Mouse (Mus musculus): ENCODE measurements at regions not wholly inside any gene's neighbourhood (a gene's known extent, or its start where the extent isn't known, plus 50 kb on each side); places are given as distances from the start of the nearest gene placed in this dataset.
"Not testable (repeated sequence)": the region's sequence is repeated elsewhere in the genome, so short reads cannot be mapped to it uniquely, and the experiment has no call there.

DNA sequence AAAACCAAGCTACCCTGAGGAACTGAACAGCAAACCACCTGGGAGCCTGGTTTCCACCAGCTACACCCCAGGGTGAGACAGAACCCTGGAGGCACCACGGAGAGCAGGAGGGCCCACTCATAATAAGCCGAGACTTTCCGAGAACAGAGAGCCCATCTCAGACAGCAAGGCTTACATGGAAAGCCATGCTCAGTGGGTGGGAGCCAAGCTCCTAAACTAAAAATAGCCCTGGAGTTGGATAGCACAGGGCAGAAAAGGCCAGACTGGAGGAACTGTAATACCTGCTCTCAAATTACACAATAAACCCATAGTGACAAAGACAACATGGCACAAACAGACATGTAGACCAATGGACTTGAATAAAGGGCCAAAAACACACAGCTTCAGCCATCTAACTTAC is 69.9 kb downstream of the Fbxo4 start:
- H3K4me1 ChIP-seq (ENCODE audit: control insufficient read depth, insufficient read depth) = 0 out of 2 replicates have a peak, but pooled peaks cover 11% of the 10 kb centered on the region
- 39% methylated on average over 3 of the region's 3 CpGs for WGBS
- no peak overlapping the region for H3K27ac ChIP-seq (ENCODE audit: low read depth)
- no peak overlapping the region for H3K9ac ChIP-seq (replicated peaks; ENCODE audit: low read depth, low read length)
- peaks cover 4% of the 10 kb centered on the region; the same call in 1 of the 2 replicates for H3K9me3 ChIP-seq (replicated peaks; ENCODE audit: control insufficient read depth, low read length)
- ATAC-seq (ENCODE audit: insufficient read depth, low read depth) = no peak
- no peak overlapping the region for H3K4me2 ChIP-seq (ENCODE audit: low read depth, low read length)
- DNase-seq (ENCODE audit: low spot score) = no peak
- H3K36me3 ChIP-seq (replicated peaks; ENCODE audit: control insufficient read depth, insufficient read depth, low read length) = no peaks in the 10 kb centered on the region
- TF ChIP-seq CTCF (IDR thresholded peaks at IDR 0.05; ENCODE audit: low read depth) (no peak), EP300 (IDR thresholded peaks at IDR 0.05; ENCODE audit: low read depth) (no peak)
- H3K27me3 ChIP-seq (ENCODE audit: control insufficient read depth, insufficient read depth, low read length) = no peaks in the 10 kb centered on the region
- no peak overlapping the region for H3K4me3 ChIP-seq (ENCODE audit: low read depth, low read length)

- Histone ChIP-seq H3K36me3 (replicated peaks; ENCODE audit: control insufficient read depth, insufficient read depth, low read length) (no peaks in the 10 kb centered on the region), H3K27me3 (ENCODE audit: control insufficient read depth, insufficient read depth, low read length) (no peaks in the 10 kb centered on the region), H3K9me3 (replicated peaks; ENCODE audit: control insufficient read depth, low read length) (peaks cover 4% of the 10 kb centered on the region; the same call in 1 of the 2 replicates), H3K9ac (replicated peaks; ENCODE audit: low read depth, low read length) (no peak overlapping the region), H3K4me1 (ENCODE audit: control insufficient read depth, insufficient read depth) (0 out of 2 replicates have a peak, but pooled peaks cover 11% of the 10 kb centered on the region), H3K4me2 (ENCODE audit: low read depth, low read length) (no peak overlapping the region), H3K4me3 (ENCODE audit: low read depth, low read length) (no peak overlapping the region), H3K27ac (ENCODE audit: low read depth) (no peak overlapping the region)
- WGBS = 13% methylated on average over 2 of the region's 2 CpGs
- ATAC-seq (ENCODE audit: insufficient read depth, low read depth) = no peak
- DNase-seq (ENCODE audit: low spot score) = no peak
- TF ChIP-seq CTCF (IDR thresholded peaks at IDR 0.05; ENCODE audit: low read depth) (peak; percentile 42), EP300 (IDR thresholded peaks at IDR 0.05; ENCODE audit: low read depth) (no peak)
Measured at GRCm38 (mm10) chr15:3908721-3909120, 70.7 kb downstream of the Fbxo4 start.

- 0 out of 2 replicates have a peak, but pooled peaks cover 11% of the 10 kb centered on the region for H3K4me1 ChIP-seq (ENCODE audit: control insufficient read depth, insufficient read depth)
- H3K27ac ChIP-seq (ENCODE audit: low read depth) = no peak overlapping the region
- H3K27me3 ChIP-seq (ENCODE audit: control insufficient read depth, insufficient read depth, low read length) = no peaks in the 10 kb centered on the region
- H3K9ac ChIP-seq (replicated peaks; ENCODE audit: low read depth, low read length) = no peak overlapping the region
- DNase-seq (ENCODE audit: low spot score) (peak; percentile 42), ATAC-seq (ENCODE audit: insufficient read depth, low read depth) (peak; percentile 73)
- no peak overlapping the region for H3K4me3 ChIP-seq (ENCODE audit: low read depth, low read length)
- H3K4me2 ChIP-seq (ENCODE audit: low read depth, low read length) = no peak overlapping the region
- TF ChIP-seq EP300 (IDR thresholded peaks at IDR 0.05; ENCODE audit: low read depth) (no peak), CTCF (IDR thresholded peaks at IDR 0.05; ENCODE audit: low read depth) (no peak)
- H3K36me3 ChIP-seq (replicated peaks; ENCODE audit: control insufficient read depth, insufficient read depth, low read length) = no peaks in the 10 kb centered on the region
- WGBS = 9% methylated on average over 2 of the region's 2 CpGs
- peaks cover 4% of the 10 kb centered on the region; the same call in 1 of the 2 replicates for H3K9me3 ChIP-seq (replicated peaks; ENCODE audit: control insufficient read depth, low read length)
Measured at GRCm38 (mm10) chr15:3905548-3905947, 73.8 kb downstream of the Fbxo4 start.

- no peaks in the 10 kb centered on the region for H3K4me1 ChIP-seq (ENCODE audit: control insufficient read depth, insufficient read depth)
- H3K9me3 ChIP-seq (replicated peaks; ENCODE audit: control insufficient read depth, low read length) = no peaks in the 10 kb centered on the region
- H3K9ac ChIP-seq (replicated peaks; ENCODE audit: low read depth, low read length) = no peak overlapping the region
- no peak for TF ChIP-seq EP300 (IDR thresholded peaks at IDR 0.05; ENCODE audit: low read depth)
- no peak for ATAC-seq (ENCODE audit: insufficient read depth, low read depth)
- no peaks in the 10 kb centered on the region for H3K27me3 ChIP-seq (ENCODE audit: control insufficient read depth, insufficient read depth, low read length)
- H3K27ac ChIP-seq (ENCODE audit: low read depth) = no peak overlapping the region
- 60% methylated on average over 2 of the region's 2 CpGs for WGBS
- no peaks in the 10 kb centered on the region for H3K36me3 ChIP-seq (replicated peaks; ENCODE audit: control insufficient read depth, insufficient read depth, low read length)
- no peak overlapping the region for H3K4me2 ChIP-seq (ENCODE audit: low read depth, low read length)
- DNase-seq (ENCODE audit: low spot score) = no peak
- no peak overlapping the region for H3K4me3 ChIP-seq (ENCODE audit: low read depth, low read length)
Measured at GRCm38 (mm10) chr15:3878429-3878828, 100.9 kb downstream of the Fbxo4 start.

DNA sequence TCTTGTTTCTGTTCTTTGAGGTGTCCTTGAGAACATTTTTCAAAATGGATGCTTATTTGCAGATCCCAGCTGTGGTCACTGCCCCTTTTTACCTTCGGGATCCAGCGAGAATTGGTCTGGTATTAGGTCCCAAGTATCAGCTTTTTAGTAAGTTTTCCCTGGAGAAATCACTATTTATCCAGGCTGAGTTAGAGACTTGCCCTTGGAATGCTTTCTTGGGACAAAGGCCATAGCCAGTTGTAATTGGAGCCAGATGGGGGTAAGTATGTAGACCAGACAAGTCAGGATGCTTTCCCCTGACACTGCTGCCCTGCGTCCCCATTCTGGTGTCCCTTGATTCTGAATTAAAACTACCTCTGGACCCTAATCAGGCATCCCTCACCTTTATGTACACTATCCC is 101.9 kb downstream of the Fbxo4 start:
- Histone ChIP-seq H3K4me3 (ENCODE audit: low read depth, low read length) (no peak overlapping the region), H3K27me3 (ENCODE audit: control insufficient read depth, insufficient read depth, low read length) (no peaks in the 10 kb centered on the region), H3K4me1 (ENCODE audit: control insufficient read depth, insufficient read depth) (no peaks in the 10 kb centered on the region), H3K4me2 (ENCODE audit: low read depth, low read length) (no peak overlapping the region), H3K36me3 (replicated peaks; ENCODE audit: control insufficient read depth, insufficient read depth, low read length) (no peaks in the 10 kb centered on the region), H3K9me3 (replicated peaks; ENCODE audit: control insufficient read depth, low read length) (no peaks in the 10 kb centered on the region), H3K27ac (ENCODE audit: low read depth) (no peak overlapping the region), H3K9ac (replicated peaks; ENCODE audit: low read depth, low read length) (no peak overlapping the region)
- WGBS = 73% methylated on average over 3 of the region's 3 CpGs
- no peak for ATAC-seq (ENCODE audit: insufficient read depth, low read depth)
- no peak for TF ChIP-seq EP300 (IDR thresholded peaks at IDR 0.05; ENCODE audit: low read depth)
- no peak for TF ChIP-seq CTCF (IDR thresholded peaks at IDR 0.05; ENCODE audit: low read depth)
- DNase-seq (ENCODE audit: low spot score) = no peak

DNA sequence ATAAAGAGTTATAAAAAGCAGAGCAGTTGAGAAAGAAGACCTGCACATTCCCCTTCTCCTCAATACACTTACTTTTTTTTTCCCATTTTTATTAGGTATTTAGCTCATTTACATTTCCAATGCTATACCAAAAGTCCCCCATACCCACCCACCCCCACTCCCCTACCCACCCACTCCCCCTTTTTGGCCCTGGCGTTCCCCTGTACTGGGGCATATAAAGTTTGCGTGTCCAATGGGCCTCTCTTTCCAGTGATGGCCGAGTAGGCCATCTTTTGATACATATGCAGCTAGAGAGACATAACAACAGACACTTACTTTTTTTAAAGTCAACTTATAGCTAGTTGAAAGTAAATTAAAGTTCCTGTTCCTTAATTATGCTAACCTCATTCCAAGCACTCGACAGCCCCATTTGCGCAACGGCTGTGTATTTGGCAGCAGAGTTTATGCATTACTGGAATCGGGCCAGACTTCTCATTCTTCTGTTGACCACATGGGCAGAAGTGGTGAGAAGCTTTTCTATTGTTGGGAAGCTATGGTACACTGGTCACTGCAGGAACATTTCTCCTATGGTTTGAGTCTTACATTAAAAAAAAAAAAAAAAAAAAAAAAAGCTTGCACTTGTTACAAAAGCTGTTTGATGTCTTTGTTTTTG is 104.0 kb downstream of the Fbxo4 start:
- H3K36me3 ChIP-seq (replicated peaks; ENCODE audit: control insufficient read depth, insufficient read depth, low read length) = not testable (repeated sequence)

More for the DNA sequence above, 104.0 kb downstream of the Fbxo4 start:
- H3K9ac ChIP-seq (replicated peaks; ENCODE audit: low read depth, low read length); H3K9me3 ChIP-seq (replicated peaks; ENCODE audit: control insufficient read depth, low read length); H3K27ac ChIP-seq (ENCODE audit: low read depth); H3K4me3 ChIP-seq (ENCODE audit: low read depth, low read length); H3K4me2 ChIP-seq (ENCODE audit: low read depth, low read length); H3K27me3 ChIP-seq (ENCODE audit: control insufficient read depth, insufficient read depth, low read length); H3K4me1 ChIP-seq (ENCODE audit: control insufficient read depth, insufficient read depth): not testable (repeated sequence)
- DNase-seq (ENCODE audit: low spot score) (peak; percentile 69), ATAC-seq (ENCODE audit: insufficient read depth, low read depth) (peak; percentile 78)
- WGBS = 43% methylated on average over 6 of the region's 7 CpGs

Data from heart, postnatal 0 days (tissue).